Mouse (Mus musculus): Measurements from ENCODE around the gene Eme2. TPM values are rescaled to one million over a fixed set of nuclear protein-coding genes. Genes with fewer than 3 reads are reported as not detected.

Eme2 gene
- polyA plus RNA-seq, 1 experiment: 11.2 TPM

GRCm38 (mm10) chr17:24840341-24840740 lies 54.5 kb downstream of the Eme2 start:
- Histone ChIP-seq H3ac (ENCODE audit: control insufficient read depth, insufficient read length, low read depth) (no peak overlapping the region), H3K36me3 (ENCODE audit: control insufficient read depth, insufficient read depth) (no peaks in the 10 kb centered on the region), H3K27me3 (ENCODE audit: control insufficient read depth, insufficient read depth, insufficient read length) (peaks cover 9% of the 10 kb centered on the region), H3K79me3 (ENCODE audit: low read depth) (no peaks in the 10 kb centered on the region), H3K4me3 (ENCODE audit: insufficient read depth, poor library complexity, severe bottlenecking) (no peak overlapping the region), H3K79me2 (ENCODE audit: control insufficient read depth, insufficient read depth) (no peaks in the 10 kb centered on the region)
- TF ChIP-seq CTCF (IDR thresholded peaks at IDR 0.05; ENCODE audit: control insufficient read depth, insufficient read depth, insufficient read length) (no peak), MAX (IDR thresholded peaks at IDR 0.05) (no peak), MYOG (IDR thresholded peaks at IDR 0.05; ENCODE audit: control insufficient read depth, extremely low read depth, insufficient read length) (no peak), MYOD1 (IDR thresholded peaks at IDR 0.05; ENCODE audit: control insufficient read depth, insufficient read length, low read depth) (no peak), FOSL1 (IDR thresholded peaks at IDR 0.05; ENCODE audit: insufficient read depth, low read length, poor library complexity, severe bottlenecking) (no peak), CEBPB (IDR thresholded peaks at IDR 0.05; ENCODE audit: low read depth) (no peak), USF1 (IDR thresholded peaks at IDR 0.05; ENCODE audit: low read depth) (no peak)

GRCm38 (mm10) chr17:24839842-24840241 lies 55.0 kb downstream of the Eme2 start, which contains the start of gene Hagh:
Hagh (plus strand) TSS chr17:24840143.
- Histone ChIP-seq H3K4me3 (ENCODE audit: insufficient read depth, poor library complexity, severe bottlenecking) (no peak within 1 kb of the TSS), H3K36me3 (ENCODE audit: control insufficient read depth, insufficient read depth) (no peaks in the 10 kb centered on the region), H3K27me3 (ENCODE audit: control insufficient read depth, insufficient read depth, insufficient read length) (peaks cover 9% of the 10 kb centered on the region), H3ac (ENCODE audit: control insufficient read depth, insufficient read length, low read depth) (no peak within 1 kb of the TSS), H3K79me3 (ENCODE audit: low read depth) (no peaks in the 10 kb centered on the region), H3K79me2 (ENCODE audit: control insufficient read depth, insufficient read depth) (no peaks in the 10 kb centered on the region)
- TF ChIP-seq MYOG (IDR thresholded peaks at IDR 0.05; ENCODE audit: control insufficient read depth, extremely low read depth, insufficient read length) (no peak), CTCF (IDR thresholded peaks at IDR 0.05; ENCODE audit: control insufficient read depth, insufficient read depth, insufficient read length) (no peak), MYOD1 (IDR thresholded peaks at IDR 0.05; ENCODE audit: control insufficient read depth, insufficient read length, low read depth) (no peak), USF1 (IDR thresholded peaks at IDR 0.05; ENCODE audit: low read depth) (no peak), CEBPB (IDR thresholded peaks at IDR 0.05; ENCODE audit: low read depth) (no peak), FOSL1 (IDR thresholded peaks at IDR 0.05; ENCODE audit: insufficient read depth, low read length, poor library complexity, severe bottlenecking) (no peak), MAX (IDR thresholded peaks at IDR 0.05) (no peak)

Other genes with a start within 250 kb of the Eme2 start
- gene Slc9a3r2, start 244.8 kb downstream of the Eme2 start, polyA plus RNA-seq (2012; fragmentation: generic; extraction: Trizol): 10.0 TPM
- gene Npw, start 236.6 kb downstream of the Eme2 start, polyA plus RNA-seq (2012; fragmentation: generic; extraction: Trizol): 0.42 TPM
- gene Zfp598, start 225.4 kb downstream of the Eme2 start, polyA plus RNA-seq (2012; fragmentation: generic; extraction: Trizol): 34.6 TPM
- 0.61 TPM for gene Syngr3, start 205.1 kb downstream of the Eme2 start, polyA plus RNA-seq (2012; fragmentation: generic; extraction: Trizol)
- gene Gfer, start 198.9 kb downstream of the Eme2 start, polyA plus RNA-seq (2012; fragmentation: generic; extraction: Trizol): 62.8 TPM
- gene Noxo1, start 198.9 kb downstream of the Eme2 start, polyA plus RNA-seq (2012; fragmentation: generic; extraction: Trizol): 0.34 TPM
- 83.8 TPM for gene Tbl3, start 187.4 kb downstream of the Eme2 start, polyA plus RNA-seq (2012; fragmentation: generic; extraction: Trizol)
- 1.8 TPM for gene Rnf151, start 177.0 kb downstream of the Eme2 start, polyA plus RNA-seq (2012; fragmentation: generic; extraction: Trizol)
- gene Rps2, start 177.0 kb downstream of the Eme2 start, polyA plus RNA-seq (2012; fragmentation: generic; extraction: Trizol): 381 TPM
- gene Ndufb10, start 170.6 kb downstream of the Eme2 start, polyA plus RNA-seq (2012; fragmentation: generic; extraction: Trizol): 343 TPM
- gene Rpl3l, start 167.3 kb downstream of the Eme2 start, polyA plus RNA-seq (2012; fragmentation: generic; extraction: Trizol): 0.06 TPM
- 57.8 TPM for gene Msrb1, start 158.4 kb downstream of the Eme2 start, polyA plus RNA-seq (2012; fragmentation: generic; extraction: Trizol)
- not detected for gene Hs3st6, start 142.1 kb downstream of the Eme2 start, polyA plus RNA-seq (2012; fragmentation: generic; extraction: Trizol)
- gene Meiob, start 90.8 kb downstream of the Eme2 start, polyA plus RNA-seq (2012; fragmentation: generic; extraction: Trizol): not detected
- 30.4 TPM for gene Hagh, start 54.9 kb downstream of the Eme2 start, polyA plus RNA-seq (2012; fragmentation: generic; extraction: Trizol)
- gene Fahd1, start 44.7 kb downstream of the Eme2 start, polyA plus RNA-seq (2012; fragmentation: generic; extraction: Trizol): 5.5 TPM
- 0.06 TPM for gene Igfals, start 29.1 kb downstream of the Eme2 start, polyA plus RNA-seq (2012; fragmentation: generic; extraction: Trizol)
- 66.5 TPM for gene Nubp2, start 8.7 kb downstream of the Eme2 start, polyA plus RNA-seq (2012; fragmentation: generic; extraction: Trizol)
- 37.0 TPM for gene Spsb3, start 8.4 kb downstream of the Eme2 start, polyA plus RNA-seq (2012; fragmentation: generic; extraction: Trizol)
- gene Mrps34, start within 50 bp of the Eme2 start, polyA plus RNA-seq (2012; fragmentation: generic; extraction: Trizol): 107 TPM
- gene Nme3, start 1.4 kb upstream of the Eme2 start, polyA plus RNA-seq (2012; fragmentation: generic; extraction: Trizol): 19.8 TPM
- gene Mapk8ip3, start 41.9 kb upstream of the Eme2 start, polyA plus RNA-seq (2012; fragmentation: generic; extraction: Trizol): 17.7 TPM
- gene Jpt2, start 65.6 kb upstream of the Eme2 start, polyA plus RNA-seq (2012; fragmentation: generic; extraction: Trizol): 57.4 TPM
- gene Cramp1l, start 120.7 kb upstream of the Eme2 start, polyA plus RNA-seq (2012; fragmentation: generic; extraction: Trizol): 4.3 TPM
- 7.5 TPM for gene Ift140, start 121.0 kb upstream of the Eme2 start, polyA plus RNA-seq (2012; fragmentation: generic; extraction: Trizol)
- gene Tmem204, start 188.5 kb upstream of the Eme2 start, polyA plus RNA-seq (2012; fragmentation: generic; extraction: Trizol): 0.37 TPM
- gene Telo2, start 220.9 kb upstream of the Eme2 start, polyA plus RNA-seq (2012; fragmentation: generic; extraction: Trizol): 18.3 TPM
- gene Ptx4, start 225.7 kb upstream of the Eme2 start, polyA plus RNA-seq (2012; fragmentation: generic; extraction: Trizol): not detected
- gene Clcn7, start 238.3 kb upstream of the Eme2 start, polyA plus RNA-seq (2012; fragmentation: generic; extraction: Trizol): 19.9 TPM

Data from C2C12 (cell line).